Mouse (Mus musculus): ENCODE measurements around the gene Dock10. TPM values are rescaled to one million over a fixed set of nuclear protein-coding genes. Genes with fewer than 3 reads are reported as not detected.
A peak's percentile ranks its signal among the peaks of the same experiment; 100 is the strongest.

The Dock10 gene
- polyA plus RNA-seq, 1 experiment from 2014 or later: 6.0 TPM

- Histone ChIP-seq H3K4me3 (no peak overlapping the region), H3K4me2 (no peak overlapping the region), H3K9me3 (no peaks in the 10 kb centered on the region), H3K9ac (no peak overlapping the region), H3K36me3 (no peaks in the 10 kb centered on the region), H3K4me1 (no peaks in the 10 kb centered on the region), H3K27ac (no peak overlapping the region), H3K27me3 (no peaks in the 10 kb centered on the region)
- WGBS: 72% methylated on average over 1 of the region's 1 CpGs
- no peak for ATAC-seq (ENCODE audit: insufficient number of reproducible peaks, low FRiP score, low TSS enrichment, low read depth)
These were observed 36.3 kb downstream of the Dock10 start for GRCm38 (mm10) chr1:80722001-80722400.

- Histone ChIP-seq H3K36me3 (no peaks in the 10 kb centered on the region), H3K4me1 (no peaks in the 10 kb centered on the region), H3K9ac (no peak overlapping the region), H3K27me3 (no peaks in the 10 kb centered on the region), H3K9me3 (no peaks in the 10 kb centered on the region), H3K4me3 (no peak overlapping the region), H3K27ac (no peak overlapping the region), H3K4me2 (no peak overlapping the region)
- no peak for ATAC-seq (ENCODE audit: insufficient number of reproducible peaks, low FRiP score, low TSS enrichment, low read depth)
- WGBS: 96% methylated on average over 2 of the region's 2 CpGs
These were observed 37.1 kb downstream of the Dock10 start for GRCm38 (mm10) chr1:80721181-80721580.

- Histone ChIP-seq H3K4me1 (no peaks in the 10 kb centered on the region), H3K36me3 (no peaks in the 10 kb centered on the region), H3K4me2 (no peak overlapping the region), H3K27me3 (no peaks in the 10 kb centered on the region), H3K9me3 (no peaks in the 10 kb centered on the region), H3K27ac (no peak overlapping the region), H3K9ac (no peak overlapping the region), H3K4me3 (no peak overlapping the region)
- no peak for ATAC-seq (ENCODE audit: insufficient number of reproducible peaks, low FRiP score, low TSS enrichment, low read depth)
These were observed 38.2 kb downstream of the Dock10 start for GRCm38 (mm10) chr1:80720146-80720545.

GRCm38 (mm10) chr1:80719436-80719835, 38.9 kb downstream of the Dock10 start:
- no peaks in the 10 kb centered on the region for H3K9me3 ChIP-seq
- WGBS: 82% methylated on average over 6 of the region's 6 CpGs
- H3K4me3 ChIP-seq: no peak overlapping the region
- no peaks in the 10 kb centered on the region for H3K4me1 ChIP-seq
- no peaks in the 10 kb centered on the region for H3K27me3 ChIP-seq
- no peak for ATAC-seq (ENCODE audit: insufficient number of reproducible peaks, low FRiP score, low TSS enrichment, low read depth)
- no peak overlapping the region for H3K9ac ChIP-seq
- no peak overlapping the region for H3K27ac ChIP-seq
- no peaks in the 10 kb centered on the region for H3K36me3 ChIP-seq
- H3K4me2 ChIP-seq: no peak overlapping the region

GRCm38 (mm10) chr1:80718666-80719065, 39.7 kb downstream of the Dock10 start:
- H3K4me1 ChIP-seq: no peaks in the 10 kb centered on the region
- no peak overlapping the region for H3K4me2 ChIP-seq
- H3K27me3 ChIP-seq: no peaks in the 10 kb centered on the region
- H3K27ac ChIP-seq: no peak overlapping the region
- H3K9me3 ChIP-seq: no peaks in the 10 kb centered on the region
- H3K36me3 ChIP-seq: no peaks in the 10 kb centered on the region
- H3K9ac ChIP-seq: no peak overlapping the region
- H3K4me3 ChIP-seq: no peak overlapping the region
- 48% methylated on average over 1 of the region's 1 CpGs for WGBS
- no peak for ATAC-seq (ENCODE audit: insufficient number of reproducible peaks, low FRiP score, low TSS enrichment, low read depth)

GRCm38 (mm10) chr1:80715917-80716316, 42.4 kb downstream of the Dock10 start:
- no peak overlapping the region for H3K27ac ChIP-seq
- no peak overlapping the region for H3K9ac ChIP-seq
- no peak overlapping the region for H3K4me2 ChIP-seq
- WGBS: 72% methylated on average over 3 of the region's 3 CpGs
- no peaks in the 10 kb centered on the region for H3K27me3 ChIP-seq
- no peak for ATAC-seq (ENCODE audit: insufficient number of reproducible peaks, low FRiP score, low TSS enrichment, low read depth)
- no peaks in the 10 kb centered on the region for H3K9me3 ChIP-seq
- no peak overlapping the region for H3K4me3 ChIP-seq
- no peaks in the 10 kb centered on the region for H3K36me3 ChIP-seq
- H3K4me1 ChIP-seq: no peaks in the 10 kb centered on the region

- H3K27me3 ChIP-seq: no peaks in the 10 kb centered on the region
- no peaks in the 10 kb centered on the region for H3K36me3 ChIP-seq
- H3K4me3 ChIP-seq: no peak overlapping the region
- H3K27ac ChIP-seq: no peak overlapping the region
- H3K9ac ChIP-seq: no peak overlapping the region
- no peak for ATAC-seq (ENCODE audit: insufficient number of reproducible peaks, low FRiP score, low TSS enrichment, low read depth)
- H3K4me2 ChIP-seq: no peak overlapping the region
- H3K9me3 ChIP-seq: no peaks in the 10 kb centered on the region
- 83% methylated on average over 1 of the region's 1 CpGs for WGBS
- H3K4me1 ChIP-seq: peaks cover 12% of the 10 kb centered on the region
These were observed 44.4 kb downstream of the Dock10 start for GRCm38 (mm10) chr1:80713920-80714319.

- Histone ChIP-seq H3K4me1 (peaks cover 12% of the 10 kb centered on the region), H3K9ac (no peak overlapping the region), H3K27me3 (no peaks in the 10 kb centered on the region), H3K9me3 (no peaks in the 10 kb centered on the region), H3K4me3 (no peak overlapping the region), H3K36me3 (no peaks in the 10 kb centered on the region), H3K27ac (no peak overlapping the region), H3K4me2 (no peak overlapping the region)
- no peak for ATAC-seq (ENCODE audit: insufficient number of reproducible peaks, low FRiP score, low TSS enrichment, low read depth)
- WGBS: 37% methylated on average over 8 of the region's 8 CpGs
These were observed 47.6 kb downstream of the Dock10 start for GRCm38 (mm10) chr1:80710607-80711261.

- no peak overlapping the region for H3K4me3 ChIP-seq
- no peak overlapping the region; the same call in 1 of the 2 replicates for H3K4me2 ChIP-seq
- H3K27me3 ChIP-seq: no peaks in the 10 kb centered on the region
- 27% methylated on average over 5 of the region's 5 CpGs for WGBS
- no peaks in the 10 kb centered on the region for H3K9me3 ChIP-seq
- H3K4me1 ChIP-seq: peaks cover 12% of the 10 kb centered on the region
- H3K36me3 ChIP-seq: no peaks in the 10 kb centered on the region
- H3K27ac ChIP-seq: peak overlapping the region; percentile 47
- no peak overlapping the region for H3K9ac ChIP-seq
- ATAC-seq (ENCODE audit: insufficient number of reproducible peaks, low FRiP score, low TSS enrichment, low read depth): 0 out of 2 replicates have a peak, but pooled peaks have one; percentile 48
These were observed 48.2 kb downstream of the Dock10 start for GRCm38 (mm10) chr1:80710097-80710541.

- Histone ChIP-seq H3K4me1 (peaks cover 12% of the 10 kb centered on the region), H3K4me3 (no peak overlapping the region), H3K4me2 (0 out of 2 replicates have a peak overlapping the region, but pooled peaks have one; percentile 0), H3K36me3 (no peaks in the 10 kb centered on the region), H3K27me3 (no peaks in the 10 kb centered on the region), H3K27ac (no peak overlapping the region), H3K9me3 (no peaks in the 10 kb centered on the region), H3K9ac (no peak overlapping the region)
- no peak; the same call in 1 of the 2 replicates for ATAC-seq (ENCODE audit: insufficient number of reproducible peaks, low FRiP score, low TSS enrichment, low read depth)
- WGBS: 62% methylated on average over 14 of the region's 14 CpGs
These were observed 49.0 kb downstream of the Dock10 start for GRCm38 (mm10) chr1:80709299-80709698.

GRCm38 (mm10) chr1:80703279-80703678, 55.0 kb downstream of the Dock10 start:
- no peak overlapping the region for H3K4me3 ChIP-seq
- H3K4me1 ChIP-seq: no peaks in the 10 kb centered on the region
- WGBS: 90% methylated on average over 1 of the region's 1 CpGs
- H3K27ac ChIP-seq: no peak overlapping the region
- H3K36me3 ChIP-seq: no peaks in the 10 kb centered on the region
- ATAC-seq (ENCODE audit: insufficient number of reproducible peaks, low FRiP score, low TSS enrichment, low read depth): no peak
- no peak overlapping the region for H3K4me2 ChIP-seq
- no peaks in the 10 kb centered on the region for H3K9me3 ChIP-seq
- no peaks in the 10 kb centered on the region for H3K27me3 ChIP-seq
- no peak overlapping the region for H3K9ac ChIP-seq

GRCm38 (mm10) chr1:80676004-80676673, 82.2 kb downstream of the Dock10 start:
- no peaks in the 10 kb centered on the region for H3K9me3 ChIP-seq

More at GRCm38 (mm10) chr1:80676004-80676673, 82.2 kb downstream of the Dock10 start:
- ATAC-seq (ENCODE audit: insufficient number of reproducible peaks, low FRiP score, low TSS enrichment, low read depth): no peak
- 50% methylated on average over 1 of the region's 1 CpGs for WGBS
- Histone ChIP-seq H3K27me3 (no peaks in the 10 kb centered on the region), H3K27ac (no peak overlapping the region), H3K4me2 (no peak overlapping the region), H3K9ac (no peak overlapping the region), H3K36me3 (no peaks in the 10 kb centered on the region), H3K4me1 (no peaks in the 10 kb centered on the region), H3K4me3 (no peak overlapping the region)

Measured in limb, embryonic 15.5 days (tissue).